Mouse (Mus musculus): Measurements from ENCODE around the gene Ctbp1. TPM values are rescaled to one million over a fixed set of nuclear protein-coding genes. Genes with fewer than 3 reads are reported as not detected.

Gene Ctbp1
- polyA plus RNA-seq, 1 experiment from 2014 or later, result 513 TPM

GRCm38 (mm10) chr5:33278950-33279349, 4.2 kb upstream of the Ctbp1 start:
- Histone ChIP-seq H3K4me1 (ENCODE audit: control insufficient read depth, insufficient read depth, low read length) (0 out of 2 replicates have a peak, but pooled peaks cover 5% of the 10 kb centered on the region), H3K36me3 (ENCODE audit: control insufficient read depth, insufficient read depth, low read length) (no peaks in the 10 kb centered on the region), H3K4me2 (ENCODE audit: low read depth, low read length) (no peak overlapping the region), H3K4me3 (ENCODE audit: low read depth, low read length) (no peak overlapping the region), H3K27ac (ENCODE audit: low read depth, low read length) (no peak overlapping the region), H3K9ac (replicated peaks; ENCODE audit: low read depth, low read length) (no peak overlapping the region), H3K27me3 (ENCODE audit: control insufficient read depth, insufficient read depth, low read length) (no peaks in the 10 kb centered on the region), H3K9me3 (ENCODE audit: control insufficient read depth, low read length) (no peaks in the 10 kb centered on the region)
- WGBS, result 51% methylated on average over 5 of the region's 5 CpGs
- no peak for ATAC-seq (ENCODE audit: low read depth)

GRCm38 (mm10) chr5:33277286-33277685, 2.5 kb upstream of the Ctbp1 start:
- Histone ChIP-seq H3K36me3 (ENCODE audit: control insufficient read depth, insufficient read depth, low read length) (no peaks in the 10 kb centered on the region), H3K4me1 (ENCODE audit: control insufficient read depth, insufficient read depth, low read length) (peaks cover 17% of the 10 kb centered on the region), H3K4me2 (ENCODE audit: low read depth, low read length) (no peak overlapping the region), H3K27ac (ENCODE audit: low read depth, low read length) (no peak overlapping the region), H3K27me3 (ENCODE audit: control insufficient read depth, insufficient read depth, low read length) (no peaks in the 10 kb centered on the region), H3K9me3 (ENCODE audit: control insufficient read depth, low read length) (no peaks in the 10 kb centered on the region), H3K4me3 (ENCODE audit: low read depth, low read length) (no peak overlapping the region), H3K9ac (replicated peaks; ENCODE audit: low read depth, low read length) (no peak overlapping the region)
- 88% methylated on average over 2 of the region's 2 CpGs for WGBS
- ATAC-seq (ENCODE audit: low read depth), result no peak

DNA sequence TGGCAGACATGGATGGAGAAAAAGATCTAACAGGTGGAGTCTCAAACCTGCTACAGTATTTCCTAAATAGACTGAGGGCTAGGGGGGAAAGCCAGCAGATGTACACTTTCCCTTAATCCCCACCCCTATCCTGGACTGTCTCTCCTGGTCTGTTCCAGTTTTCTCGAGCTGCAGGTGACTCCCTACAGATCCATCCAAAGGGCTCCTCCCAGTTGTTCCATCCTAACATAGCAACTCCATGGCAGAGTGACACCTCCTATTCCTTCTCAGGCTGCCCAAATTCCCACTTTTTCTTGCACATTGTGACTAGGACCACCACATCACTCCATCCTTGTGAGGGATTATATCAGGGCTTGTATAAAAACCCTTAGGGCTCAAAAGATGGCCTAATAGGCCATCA, 960 bp upstream of the Ctbp1 start:
- H3K27me3 ChIP-seq (ENCODE audit: control insufficient read depth, insufficient read depth, low read length), result no peaks in the 10 kb centered on the region

DNA sequence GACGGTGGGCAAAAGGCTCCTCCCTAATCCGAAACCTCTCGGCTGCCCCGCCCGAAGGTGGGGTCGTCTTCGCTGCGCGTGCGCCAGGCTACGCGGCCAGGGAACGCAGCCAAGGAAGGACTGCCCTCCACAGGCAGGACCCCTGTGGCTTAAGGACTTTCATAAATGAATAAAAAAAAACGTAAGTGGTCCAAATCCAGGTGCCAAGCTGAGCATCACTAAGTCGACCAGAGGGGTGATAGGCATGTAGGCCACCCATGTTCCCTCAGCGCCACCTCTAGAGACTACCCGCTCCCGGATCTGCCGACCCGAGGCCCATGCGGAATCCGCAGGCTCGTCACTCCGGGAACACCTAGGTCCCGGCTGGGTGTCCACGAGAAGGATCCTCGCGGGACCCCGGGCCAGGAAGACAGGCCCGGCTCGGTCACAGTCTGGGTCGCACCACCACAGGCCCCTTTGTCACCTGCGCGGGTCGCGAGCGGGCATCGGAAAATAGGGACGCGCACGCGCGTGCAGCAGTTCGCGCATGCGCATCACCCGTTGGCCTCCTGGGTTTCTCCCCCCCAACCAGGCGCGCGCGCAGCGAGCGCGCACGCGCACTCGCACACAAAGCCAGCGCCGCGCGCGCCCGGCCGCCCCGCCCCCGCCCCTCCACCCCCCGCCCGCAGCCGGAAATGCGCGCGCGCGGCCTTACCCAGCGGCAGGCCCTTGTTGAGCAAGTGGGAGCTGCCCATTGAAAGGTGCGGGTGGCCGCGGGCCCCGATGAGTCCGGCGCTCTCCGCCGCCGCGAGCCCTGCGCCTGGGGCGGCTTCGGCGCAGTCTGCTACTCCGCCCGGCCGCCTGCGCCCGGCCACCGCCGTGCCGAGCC, 475 bp downstream of the Ctbp1 start:
- peak overlapping the region; percentile 96 for H3K4me2 ChIP-seq (ENCODE audit: low read depth, low read length)
- no peaks in the 10 kb centered on the region for H3K27me3 ChIP-seq (ENCODE audit: control insufficient read depth, insufficient read depth, low read length)
- peak; percentile 59 for ATAC-seq (ENCODE audit: low read depth)
- H3K27ac ChIP-seq (ENCODE audit: low read depth, low read length), result peak overlapping the region; percentile 99
- H3K4me3 ChIP-seq (ENCODE audit: low read depth, low read length), result peak overlapping the region; percentile 92
- 1% methylated on average over 90 of the region's 97 CpGs for WGBS
- H3K9ac ChIP-seq (replicated peaks; ENCODE audit: low read depth, low read length), result peak overlapping the region; percentile 97
- no peaks in the 10 kb centered on the region for H3K9me3 ChIP-seq (ENCODE audit: control insufficient read depth, low read length)
- H3K36me3 ChIP-seq (ENCODE audit: control insufficient read depth, insufficient read depth, low read length), result no peaks in the 10 kb centered on the region
- peaks cover 28% of the 10 kb centered on the region for H3K4me1 ChIP-seq (ENCODE audit: control insufficient read depth, insufficient read depth, low read length)

More for the DNA sequence above, 960 bp upstream of the Ctbp1 start:
- Histone ChIP-seq H3K4me2 (ENCODE audit: low read depth, low read length) (peak overlapping the region; percentile 55), H3K9ac (replicated peaks; ENCODE audit: low read depth, low read length) (peak overlapping the region; percentile 97; the same call in 1 of the 2 replicates), H3K4me3 (ENCODE audit: low read depth, low read length) (peak overlapping the region; percentile 92), H3K27ac (ENCODE audit: low read depth, low read length) (no peak overlapping the region), H3K4me1 (ENCODE audit: control insufficient read depth, insufficient read depth, low read length) (peaks cover 25% of the 10 kb centered on the region), H3K9me3 (ENCODE audit: control insufficient read depth, low read length) (no peaks in the 10 kb centered on the region), H3K36me3 (ENCODE audit: control insufficient read depth, insufficient read depth, low read length) (no peaks in the 10 kb centered on the region)
- WGBS, result 10% methylated on average over 1 of the region's 1 CpGs
- no peak for ATAC-seq (ENCODE audit: low read depth)

DNA sequence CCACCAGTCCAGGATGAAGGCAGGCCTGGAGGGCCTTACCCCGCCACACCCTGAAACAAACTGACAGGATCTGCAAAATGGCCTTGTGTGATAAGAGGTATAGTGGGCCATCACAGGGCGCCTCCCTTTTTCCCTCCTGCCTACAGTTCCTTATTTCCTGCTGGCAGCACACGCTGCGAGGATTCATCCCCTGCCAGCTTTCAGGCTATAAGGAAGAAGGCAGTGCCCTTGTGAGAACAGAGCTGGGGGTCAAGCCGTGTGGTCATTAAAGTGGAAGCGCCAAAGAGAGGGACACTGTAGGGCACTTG, 1.1 kb downstream of the Ctbp1 start:
- H3K9ac ChIP-seq (replicated peaks; ENCODE audit: low read depth, low read length), result peak overlapping the region; percentile 97
- peak overlapping the region; percentile 92 for H3K4me3 ChIP-seq (ENCODE audit: low read depth, low read length)
- peaks cover 4% of the 10 kb centered on the region; the same call in 1 of the 2 replicates for H3K36me3 ChIP-seq (ENCODE audit: control insufficient read depth, insufficient read depth, low read length)
- H3K27me3 ChIP-seq (ENCODE audit: control insufficient read depth, insufficient read depth, low read length), result no peaks in the 10 kb centered on the region
- peak overlapping the region; percentile 99 for H3K27ac ChIP-seq (ENCODE audit: low read depth, low read length)
- peak overlapping the region; percentile 96 for H3K4me2 ChIP-seq (ENCODE audit: low read depth, low read length)
- 14% methylated on average over 6 of the region's 6 CpGs for WGBS
- peaks cover 28% of the 10 kb centered on the region for H3K4me1 ChIP-seq (ENCODE audit: control insufficient read depth, insufficient read depth, low read length)
- no peaks in the 10 kb centered on the region for H3K9me3 ChIP-seq (ENCODE audit: control insufficient read depth, low read length)
- ATAC-seq (ENCODE audit: low read depth), result peak; percentile 4; the same call in 1 of the 2 replicates

GRCm38 (mm10) chr5:33272845-33273776, 1.7 kb downstream of the Ctbp1 start:
- 0 out of 2 replicates have a peak, but pooled peaks have one; percentile 1 for ATAC-seq (ENCODE audit: low read depth)
- Histone ChIP-seq H3K4me3 (ENCODE audit: low read depth, low read length) (peak overlapping the region; percentile 92), H3K27me3 (ENCODE audit: control insufficient read depth, insufficient read depth, low read length) (no peaks in the 10 kb centered on the region), H3K27ac (ENCODE audit: low read depth, low read length) (peak overlapping the region; percentile 99), H3K9ac (replicated peaks; ENCODE audit: low read depth, low read length) (peak overlapping the region; percentile 97), H3K4me2 (ENCODE audit: low read depth, low read length) (peak overlapping the region; percentile 96), H3K9me3 (ENCODE audit: control insufficient read depth, low read length) (no peaks in the 10 kb centered on the region), H3K4me1 (ENCODE audit: control insufficient read depth, insufficient read depth, low read length) (peaks cover 28% of the 10 kb centered on the region), H3K36me3 (ENCODE audit: control insufficient read depth, insufficient read depth, low read length) (peaks cover 10% of the 10 kb centered on the region)
- WGBS, result 73% methylated on average over 7 of the region's 7 CpGs

- Histone ChIP-seq H3K27ac (ENCODE audit: low read depth, low read length) (no peak overlapping the region), H3K9me3 (ENCODE audit: control insufficient read depth, low read length) (no peaks in the 10 kb centered on the region), H3K27me3 (ENCODE audit: control insufficient read depth, insufficient read depth, low read length) (no peaks in the 10 kb centered on the region), H3K9ac (replicated peaks; ENCODE audit: low read depth, low read length) (no peak overlapping the region), H3K36me3 (ENCODE audit: control insufficient read depth, insufficient read depth, low read length) (peaks cover 18% of the 10 kb centered on the region), H3K4me1 (ENCODE audit: control insufficient read depth, insufficient read depth, low read length) (peaks cover 28% of the 10 kb centered on the region), H3K4me2 (ENCODE audit: low read depth, low read length) (no peak overlapping the region), H3K4me3 (ENCODE audit: low read depth, low read length) (no peak overlapping the region)
- WGBS, result 81% methylated on average over 7 of the region's 7 CpGs
- ATAC-seq (ENCODE audit: low read depth), result no peak
These were observed 2.6 kb downstream of the Ctbp1 start for GRCm38 (mm10) chr5:33272146-33272545.

DNA sequence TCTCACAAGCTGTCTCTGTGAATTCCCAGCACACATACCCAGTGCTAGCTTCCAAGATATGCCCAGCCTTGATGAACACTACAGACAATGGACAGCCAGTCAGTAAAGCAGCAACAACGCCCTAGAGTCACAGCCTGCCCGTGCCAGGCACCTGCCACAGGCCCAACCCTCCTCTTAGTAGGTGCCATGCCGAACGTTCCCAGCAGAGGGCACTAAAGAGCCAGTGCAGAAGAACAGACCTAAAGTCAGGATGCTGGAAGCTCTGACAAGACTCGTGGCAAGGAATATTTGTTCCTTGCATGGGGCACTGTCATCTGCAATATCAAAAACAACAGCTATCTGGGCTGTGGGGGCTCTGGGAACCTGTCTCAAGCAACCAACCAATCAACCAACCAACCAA, 4.2 kb downstream of the Ctbp1 start:
- Histone ChIP-seq H3K27ac (ENCODE audit: low read depth, low read length) (no peak overlapping the region), H3K9me3 (ENCODE audit: control insufficient read depth, low read length) (no peaks in the 10 kb centered on the region), H3K4me1 (ENCODE audit: control insufficient read depth, insufficient read depth, low read length) (peaks cover 24% of the 10 kb centered on the region), H3K36me3 (ENCODE audit: control insufficient read depth, insufficient read depth, low read length) (peaks cover 33% of the 10 kb centered on the region), H3K4me2 (ENCODE audit: low read depth, low read length) (no peak overlapping the region), H3K9ac (replicated peaks; ENCODE audit: low read depth, low read length) (no peak overlapping the region), H3K4me3 (ENCODE audit: low read depth, low read length) (no peak overlapping the region), H3K27me3 (ENCODE audit: control insufficient read depth, insufficient read depth, low read length) (no peaks in the 10 kb centered on the region)
- WGBS, result 16% methylated on average over 5 of the region's 5 CpGs
- no peak for ATAC-seq (ENCODE audit: low read depth)
